Mouse (Mus musculus) thymus, adult 18-20 months (tissue): ENCODE data around the gene Tuft1.
"Not testable (repeated sequence)": the region's sequence is repeated elsewhere in the genome, so short reads cannot be mapped to it uniquely, and the experiment has no call there.

ENCODE experiments used
- DNase-seq, 2 experiments: peaks; one replicate each; pipeline ENCODE4 v3.0.0; 2022; ENCODE audit warnings: mixed read lengths in 2 of 2

Tuft1 gene

DNA sequence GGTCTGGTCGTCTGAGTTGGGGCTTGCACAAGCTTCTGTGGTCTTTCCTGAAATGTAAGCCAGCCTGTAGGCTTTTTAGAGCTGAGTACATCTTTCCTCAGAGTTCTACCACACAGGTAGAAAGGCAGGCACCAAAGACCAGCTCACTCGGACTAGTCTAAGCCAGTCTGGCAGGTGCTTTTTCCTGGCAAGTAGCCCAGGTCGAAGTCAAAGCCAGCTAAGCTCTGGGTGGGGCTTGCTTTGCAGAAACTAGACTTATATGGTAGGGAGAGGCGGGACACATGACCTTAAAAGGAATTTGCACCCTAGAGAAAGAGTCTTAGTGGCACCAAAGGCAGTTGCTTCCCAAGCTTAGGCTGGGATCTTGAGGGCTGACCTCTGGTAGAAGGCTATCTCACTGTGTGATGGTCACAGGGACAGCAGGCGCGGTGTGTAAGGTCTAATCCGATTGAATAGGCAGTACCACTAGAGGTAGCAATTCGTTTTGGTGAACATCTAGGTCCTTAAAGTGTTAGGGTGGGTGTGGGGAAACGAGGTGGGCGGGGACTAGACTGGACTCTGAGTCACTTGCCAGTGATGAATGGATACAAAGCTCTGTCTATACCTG lies 573 bp upstream of the Tuft1 start:
- DNase-seq, result not testable (repeated sequence)

DNA sequence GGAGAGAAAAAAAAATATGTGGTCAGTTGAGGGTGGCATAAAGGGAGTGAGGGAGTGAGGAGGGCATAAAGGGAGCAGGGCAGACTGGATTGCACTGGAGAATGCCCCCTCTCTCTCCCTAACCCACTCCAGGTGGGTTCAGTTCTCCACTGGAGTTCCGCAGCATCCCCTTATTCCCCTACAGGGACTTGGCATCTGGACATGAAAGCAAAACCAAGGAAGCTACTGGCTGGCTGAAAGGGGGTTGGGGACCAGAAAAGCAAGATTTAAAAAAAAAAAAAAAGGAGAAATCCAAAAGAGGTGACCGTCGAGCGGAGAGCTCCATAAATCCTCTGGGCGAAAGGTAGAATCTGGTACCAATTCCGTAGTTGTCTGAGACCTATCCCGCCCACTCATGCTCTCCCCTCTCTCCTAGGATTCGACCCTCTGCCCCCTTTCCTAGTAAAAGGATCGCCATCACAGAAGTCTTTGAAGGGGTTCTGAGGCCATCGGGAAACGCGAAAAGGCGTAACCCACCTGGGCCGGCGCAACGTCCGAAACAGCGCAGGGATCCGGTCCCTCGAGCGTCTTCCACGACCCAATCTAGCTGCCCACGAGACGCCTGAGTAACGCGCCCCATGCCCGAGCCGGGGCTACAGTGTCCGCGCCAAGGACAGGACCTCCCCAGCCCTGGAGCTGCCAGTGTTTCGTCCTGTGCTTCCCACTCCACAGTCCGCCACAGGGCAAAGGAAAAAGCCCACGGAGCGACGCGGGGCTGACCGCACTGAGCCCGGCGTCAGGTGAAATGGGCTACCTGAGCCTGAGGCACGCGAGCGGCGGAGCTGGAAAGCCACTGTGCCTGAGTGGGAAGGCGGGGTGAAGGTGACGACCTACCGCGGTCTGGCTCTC lies 576 bp downstream of the Tuft1 start:
- DNase-seq, result not testable (repeated sequence)

- DNase-seq, result not testable (repeated sequence)
These were observed 4.7 kb downstream of the Tuft1 start for GRCm38 (mm10) chr3:94653967-94654366.

GRCm38 (mm10) chr3:94650409-94650808 lies 8.3 kb downstream of the Tuft1 start:
- DNase-seq, result no peak

DNA sequence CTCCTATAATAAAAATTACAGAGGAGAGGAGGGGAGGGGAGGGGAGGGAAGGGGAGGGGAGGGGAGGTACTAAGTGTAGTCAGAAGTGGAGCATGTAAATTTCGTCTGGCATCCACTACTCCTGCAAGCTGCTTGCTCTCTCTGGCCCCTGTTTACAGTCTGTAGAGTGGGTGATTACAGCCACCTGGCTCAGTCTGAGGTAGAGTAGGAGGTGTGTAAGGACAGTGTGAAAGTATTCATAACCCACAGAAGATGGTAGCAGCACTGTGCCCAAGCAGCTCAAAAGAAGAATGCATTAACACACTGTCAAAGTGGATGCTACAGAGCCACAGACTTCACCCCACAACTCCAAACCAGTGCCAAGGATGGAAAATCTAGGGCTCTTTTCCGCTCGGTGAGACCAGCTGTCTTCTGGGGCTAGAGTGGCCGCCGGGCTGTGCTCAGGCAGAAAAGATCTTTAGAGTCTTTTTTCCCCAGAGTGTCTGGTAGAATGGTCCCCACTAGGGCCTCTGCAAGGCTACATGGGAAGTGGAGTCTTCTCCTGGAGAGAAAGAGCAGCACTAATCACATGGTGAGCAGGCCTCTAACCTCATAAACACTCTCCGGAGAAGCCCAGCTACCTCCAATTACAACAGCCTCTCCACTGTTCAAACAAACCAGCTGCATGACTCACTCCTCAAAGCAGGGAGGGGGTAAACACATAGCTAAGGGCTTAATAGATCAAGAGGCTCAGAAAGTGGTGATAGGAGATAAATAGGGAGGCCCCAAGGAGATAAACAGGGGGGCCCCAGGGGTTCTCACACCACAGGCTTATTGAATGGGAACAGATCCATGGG lies 9.7 kb downstream of the Tuft1 start:
- no peak for DNase-seq

DNA sequence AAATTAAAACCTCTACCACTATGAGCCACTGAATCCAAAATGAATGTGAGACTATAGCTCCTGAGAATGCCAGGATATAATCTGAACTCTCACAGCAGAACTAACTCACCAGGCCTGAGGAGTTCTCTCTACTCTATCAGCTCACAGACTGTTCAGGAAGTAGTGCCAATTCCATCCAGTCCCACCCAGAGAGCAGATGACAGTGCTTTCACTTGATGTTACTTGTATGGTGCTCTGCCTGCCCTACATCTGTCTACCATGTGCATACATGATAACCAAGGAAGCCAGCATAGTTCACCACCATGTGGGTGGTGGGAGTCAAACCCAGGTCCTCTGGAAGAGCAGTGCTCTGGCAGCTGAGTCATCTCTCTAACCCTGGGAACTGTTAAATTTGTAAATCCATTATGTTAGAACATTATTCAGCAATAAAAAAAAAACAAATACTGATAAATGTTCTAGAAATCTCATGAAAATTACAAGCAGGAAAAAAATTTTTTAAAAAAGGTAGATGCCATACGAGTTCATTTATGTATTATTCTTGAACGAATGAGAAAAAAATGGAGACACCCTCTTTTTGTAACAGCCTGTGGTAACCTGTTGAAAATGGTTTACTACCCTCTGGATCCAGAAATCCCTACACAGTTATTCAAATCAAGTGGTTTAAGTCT lies 16.0 kb downstream of the Tuft1 start, which contains the start of gene Gm10972:
Gene Gm10972, plus strand, starts transcription at position 618 of the 668 bp plus-strand sequence.
- DNase-seq, result not testable (repeated sequence)

DNA sequence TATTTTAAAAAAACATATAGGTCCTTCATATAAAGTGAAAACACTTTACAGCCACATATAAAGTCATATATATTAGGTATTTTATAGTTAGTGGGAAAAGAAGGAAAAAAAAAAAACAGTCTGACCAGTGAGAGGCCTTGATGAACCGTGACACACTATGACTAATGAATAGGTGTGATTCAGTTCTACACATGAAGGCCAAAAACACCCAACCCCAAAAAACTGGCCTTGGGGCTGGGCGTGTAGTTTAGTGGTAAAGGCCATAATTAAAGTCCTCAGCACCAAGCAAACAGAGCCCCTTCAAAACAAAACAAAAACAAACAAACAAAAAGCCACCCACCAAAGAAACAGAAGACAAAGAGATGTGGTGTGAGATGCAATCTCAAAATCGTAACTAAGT lies 28.8 kb downstream of the Tuft1 start:
- no peak for DNase-seq

GRCm38 (mm10) chr3:94628712-94629111 lies 30.0 kb downstream of the Tuft1 start:
- DNase-seq, result no peak

GRCm38 (mm10) chr3:94624281-94624680 lies 34.4 kb downstream of the Tuft1 start:
- no peak for DNase-seq

DNA sequence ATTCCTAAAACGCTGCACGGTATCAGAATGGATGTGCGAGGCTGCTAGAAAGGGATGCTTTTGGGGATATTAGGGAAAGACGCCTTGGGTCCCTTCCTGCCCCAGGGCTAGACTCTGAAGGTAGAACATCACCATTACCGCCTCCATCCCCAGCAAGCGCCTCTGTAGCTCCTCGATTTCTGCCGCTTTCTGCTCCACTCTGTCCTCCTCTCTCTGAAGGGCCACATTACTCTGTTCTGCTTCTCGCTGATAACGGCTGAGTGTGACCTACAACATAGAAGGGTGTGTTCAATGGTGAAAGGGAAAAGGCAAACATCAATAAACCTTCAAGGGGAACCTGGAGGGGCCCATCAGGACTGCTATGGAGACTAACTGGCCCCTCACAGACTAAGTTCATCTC lies 36.1 kb downstream of the Tuft1 start:
- no peak for DNase-seq

DNA sequence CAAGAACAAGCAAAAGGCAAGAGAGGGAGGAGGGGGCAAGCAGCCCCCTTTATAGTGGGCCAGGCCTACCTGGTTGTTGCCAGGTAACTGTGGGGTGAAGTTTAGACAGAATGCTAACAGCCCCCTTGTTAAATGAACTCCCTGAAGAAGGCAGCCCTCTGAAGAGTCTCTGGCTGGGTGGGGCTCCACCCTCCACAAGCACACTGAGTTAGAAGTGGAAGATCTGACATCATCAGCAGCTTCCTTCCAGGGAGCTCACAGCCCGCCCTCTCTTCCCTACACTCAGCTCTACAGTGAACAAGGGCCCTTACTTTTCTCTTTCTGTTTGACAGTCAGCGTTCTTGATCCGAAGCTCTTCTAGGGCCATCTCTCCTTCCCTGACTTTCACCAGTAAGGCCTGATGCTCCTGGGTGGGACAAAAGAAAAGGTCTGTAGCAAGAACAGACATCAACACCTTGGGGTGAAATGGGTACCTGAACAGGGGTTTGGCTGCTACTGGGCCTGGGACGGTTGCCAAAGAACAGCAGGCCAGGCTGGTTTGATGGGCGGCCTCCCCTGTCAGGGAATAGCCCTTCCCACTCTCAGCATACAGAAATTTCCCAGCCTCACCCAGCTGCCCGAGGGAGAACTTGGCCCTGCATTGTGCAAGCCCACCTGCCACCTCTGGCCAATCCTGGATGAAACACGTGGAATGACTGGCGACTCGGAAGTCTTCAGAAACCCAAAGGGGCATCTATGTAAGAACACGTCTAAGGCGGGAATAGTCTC lies 36.7 kb downstream of the Tuft1 start:
- no peak for DNase-seq

- peak in 1 of 2 experiments; percentile 14 for DNase-seq
These were observed 42.0 kb downstream of the Tuft1 start for GRCm38 (mm10) chr3:94616717-94617116.

GRCm38 (mm10) chr3:94613258-94613878 lies 45.3 kb downstream of the Tuft1 start:
- DNase-seq, result no peak

GRCm38 (mm10) chr3:94612274-94612673 lies 46.4 kb downstream of the Tuft1 start:
- DNase-seq, result no peak

DNA sequence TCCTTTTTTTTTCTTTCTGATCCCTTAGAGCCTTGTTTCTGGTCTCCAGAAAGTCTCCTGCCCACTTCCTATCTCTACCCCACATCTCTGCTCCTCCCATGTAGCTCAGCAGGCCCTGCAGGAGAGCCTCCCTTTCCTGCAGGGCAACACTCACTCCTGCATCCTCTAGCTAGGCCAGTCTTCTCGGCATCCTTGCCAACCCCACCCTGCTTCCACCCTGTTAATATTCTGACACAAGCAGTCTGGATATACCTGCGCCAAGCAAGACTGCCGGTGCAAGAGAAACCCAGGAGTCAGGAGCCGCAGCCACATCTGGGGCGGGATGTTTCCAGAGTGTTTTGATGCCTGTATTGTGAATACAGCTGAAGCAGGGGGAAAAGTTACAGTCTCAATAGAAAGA lies 46.8 kb downstream of the Tuft1 start:
- DNase-seq, result no peak

DNA sequence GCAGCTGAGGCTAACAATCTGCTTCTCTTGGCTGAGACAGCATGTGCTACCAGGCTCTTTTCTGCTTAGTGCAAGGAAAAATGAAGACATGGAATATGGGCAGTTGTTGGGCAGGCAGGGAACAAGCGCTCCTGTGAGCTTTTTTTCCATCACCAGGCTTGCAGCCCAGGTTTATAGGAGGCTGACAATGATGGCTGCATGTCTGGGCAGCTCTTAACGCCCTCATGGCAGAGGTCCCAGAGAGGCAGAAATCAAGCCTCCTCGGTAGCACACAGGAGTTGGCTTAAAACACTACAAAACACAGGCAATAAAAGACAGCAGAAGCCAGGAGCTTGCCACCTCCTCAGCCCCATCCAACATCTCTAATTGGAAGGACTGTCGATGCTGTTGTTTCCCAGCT lies 47.3 kb downstream of the Tuft1 start:
- no peak for DNase-seq

GRCm38 (mm10) chr3:94610581-94610980 lies 48.1 kb downstream of the Tuft1 start:
- no peak for DNase-seq

- DNase-seq, result no peak
These were observed 49.1 kb downstream of the Tuft1 start for GRCm38 (mm10) chr3:94609621-94610020.

DNA sequence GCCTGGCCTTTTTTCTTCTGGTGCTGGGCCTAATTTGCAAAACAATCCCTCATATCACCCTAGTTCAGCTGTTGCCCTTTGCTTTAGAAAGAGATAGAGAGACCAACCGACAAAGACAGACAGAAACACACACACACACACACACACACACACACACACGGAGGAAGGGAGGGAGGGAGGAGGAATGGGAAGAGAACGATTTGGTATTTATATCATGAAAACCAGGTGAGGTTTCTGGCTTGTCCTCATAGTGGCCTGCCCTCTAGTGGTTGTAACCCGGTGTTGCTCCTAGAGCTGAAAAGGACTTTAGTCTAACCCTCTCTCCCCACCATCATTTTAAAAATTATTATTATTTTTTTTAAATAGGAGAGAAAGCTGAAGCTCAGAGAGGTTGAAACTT lies 56.7 kb downstream of the Tuft1 start:
- DNase-seq, result peak in 1 of 2 experiments; percentile 16

DNA sequence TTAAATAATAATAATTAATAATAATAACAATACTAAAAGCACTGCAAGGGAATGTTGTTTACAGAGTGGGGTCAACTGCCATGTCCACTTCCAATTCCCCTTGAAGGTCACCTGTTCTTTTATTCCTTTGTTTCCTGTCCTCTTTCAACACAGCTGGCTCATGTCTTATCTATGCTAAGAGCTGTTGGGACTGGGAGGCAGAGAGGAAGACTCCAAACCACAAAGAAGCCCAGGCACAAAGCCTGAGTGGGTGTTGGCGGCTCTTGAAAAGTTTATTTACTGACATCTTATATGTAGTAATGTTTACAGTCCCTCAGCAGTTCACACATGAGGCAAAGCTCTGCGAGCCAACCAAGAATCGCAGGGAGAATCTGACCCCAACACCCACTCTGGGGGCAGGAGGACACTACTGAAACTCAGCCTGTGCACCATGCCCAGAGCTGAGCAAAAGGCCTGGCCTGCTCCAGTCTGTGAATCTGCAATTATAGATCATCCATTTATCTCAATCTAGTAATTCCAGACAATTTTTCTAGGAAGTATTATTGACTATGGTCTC lies 61.4 kb downstream of the Tuft1 start:
- no peak for DNase-seq

GRCm38 (mm10) chr3:94595871-94596287 lies 62.8 kb downstream of the Tuft1 start:
- no peak for DNase-seq
